Mouse (Mus musculus) heart, embryonic 14.5 days (tissue): Measurements from ENCODE around the gene Wsb1. TPM values are rescaled to one million over a fixed set of nuclear protein-coding genes. Genes with fewer than 3 reads are reported as not detected.
"Not testable (repeated sequence)": the region's sequence is repeated elsewhere in the genome, so short reads cannot be mapped to it uniquely, and the experiment has no call there.

Experiments used
- ATAC-seq: fragments of 200-750 bp; cut with Nextera tagmentation; 2 replicates; pipeline ENCODE4 v1.8.0; 2017; ENCODE audit warnings: low read depth, moderate TSS enrichment; ENCODE audit not compliant: insufficient number of reproducible peaks, insufficient read depth, low FRiP score
- H3K27ac ChIP-seq, 2 experiments: fragments of 200-500 bp in 1 of 2; fragments of 300-500 bp in 1 of 2; sonication (generic) in 1 of 2; replicated peaks in 1 of 2; 2 replicates each; pipeline ENCODE4 v1.5.1; 2012 to 2014; ENCODE audit warnings: low read depth in 2 of 2, low read length in 2 of 2, control low read depth in 1 of 2, mild to moderate bottlenecking in 1 of 2, mixed read lengths in 1 of 2; ENCODE audit not compliant: control insufficient read depth in 1 of 2, insufficient read depth in 1 of 2
- H3K27me3 ChIP-seq: fragments of 300-500 bp; sonication (generic); 2 replicates; pipeline ENCODE4 v1.6.1; 2014; ENCODE audit warnings: mild to moderate bottlenecking, low read length, control low read depth; ENCODE audit not compliant: control insufficient read depth, insufficient read depth
- H3K36me3 ChIP-seq: fragments of 300-500 bp; sonication (generic); 2 replicates; pipeline ENCODE4 v1.6.1; 2014; ENCODE audit warnings: mild to moderate bottlenecking, control low read depth, low read length, mixed read lengths; ENCODE audit not compliant: control insufficient read depth, insufficient read depth
- H3K4me1 ChIP-seq, 2 experiments: fragments of 200-500 bp in 1 of 2; fragments of 300-500 bp in 1 of 2; sonication (generic) in 1 of 2; 2 replicates each; pipeline ENCODE4 v1.6.1; 2012 to 2014; ENCODE audit warnings: low read length in 2 of 2, control low read depth in 1 of 2, mixed read lengths in 1 of 2; ENCODE audit not compliant: control insufficient read depth in 2 of 2, insufficient read depth in 2 of 2
- H3K4me2 ChIP-seq: fragments of 300-500 bp; sonication (generic); 2 replicates; pipeline ENCODE4 v1.6.1; 2014; ENCODE audit warnings: mild to moderate bottlenecking, low read length
- H3K4me3 ChIP-seq, 2 experiments: fragments of 200-500 bp in 1 of 2; fragments of 300-500 bp in 1 of 2; sonication (generic) in 1 of 2; 2 replicates each; pipeline ENCODE4 v1.5.1; 2012 to 2014; ENCODE audit warnings: low read length in 2 of 2, mild to moderate bottlenecking in 2 of 2, control low read depth in 1 of 2, low read depth in 1 of 2, moderate library complexity in 1 of 2; ENCODE audit not compliant: control insufficient read depth in 1 of 2, insufficient read depth in 1 of 2
- H3K9ac ChIP-seq: fragments of 300-500 bp; sonication (generic); 2 replicates; pipeline ENCODE4 v1.6.1; 2014; ENCODE audit warnings: mild to moderate bottlenecking, low read length
- H3K9me3 ChIP-seq: fragments of 300-500 bp; sonication (generic); 2 replicates; pipeline ENCODE4 v1.6.1; 2016; ENCODE audit warnings: low read length, control low read depth; ENCODE audit not compliant: control insufficient read depth
- WGBS: fragments of 180-500 bp; shearing (Covaris S2); extraction: QIAGEN DNeasy Blood & Tissue Kit; methylation state at CpG from one replicate; pipeline ENCODE4 v1.1.7; 2014; 5-methylcytosine and 5-hydroxymethylcytosine counted together
- polyA plus RNA-seq: library from polyadenylated mRNA; unstranded; fragments of >200 nt; fragmentation: Nextera tagmentation; extraction: Ambion mirVana; gene quantifications from 2 replicates; pipeline ENCODE4 v1.2.1, GENCODE M21; 2014

Gene Wsb1
- polyA plus RNA-seq, 1 experiment from 2014 or later = 169 TPM

DNA sequence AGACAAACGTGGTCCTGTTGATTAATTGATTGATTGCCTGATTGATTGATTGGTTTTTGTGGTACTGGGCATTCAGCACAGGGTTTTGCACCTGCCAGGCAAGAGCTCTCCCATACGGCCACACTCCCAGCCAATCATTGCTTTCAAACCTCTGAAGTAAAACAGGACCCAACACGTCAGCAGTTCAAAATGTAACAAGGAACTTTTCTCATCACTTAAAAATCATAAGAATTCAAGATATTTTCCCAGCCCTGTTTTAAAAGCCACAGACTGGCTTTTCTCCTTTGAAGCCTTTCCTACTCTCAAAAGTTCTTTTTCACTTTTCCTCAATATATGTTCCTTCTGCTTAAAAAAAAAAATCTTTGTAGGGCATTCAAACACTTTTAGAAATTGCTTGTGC lies 9.9 kb upstream of the Wsb1 start:
- Histone ChIP-seq H3K9ac (no peak overlapping the region), H3K4me3 (no peak overlapping the region), H3K27me3 (no peaks in the 10 kb centered on the region), H3K36me3 (no peaks in the 10 kb centered on the region), H3K4me1 (peaks cover 2 to 7% of the 10 kb centered on the region in 2 experiments; a peak in 2 of 4 replicates), H3K4me2 (no peak overlapping the region), H3K27ac (peak overlapping the region in 1 of 2 experiments; percentile 49; a peak in 1 of 4 replicates), H3K9me3 (no peaks in the 10 kb centered on the region)
- no peak for ATAC-seq
- 19% methylated on average over 3 of the region's 3 CpGs for WGBS

DNA sequence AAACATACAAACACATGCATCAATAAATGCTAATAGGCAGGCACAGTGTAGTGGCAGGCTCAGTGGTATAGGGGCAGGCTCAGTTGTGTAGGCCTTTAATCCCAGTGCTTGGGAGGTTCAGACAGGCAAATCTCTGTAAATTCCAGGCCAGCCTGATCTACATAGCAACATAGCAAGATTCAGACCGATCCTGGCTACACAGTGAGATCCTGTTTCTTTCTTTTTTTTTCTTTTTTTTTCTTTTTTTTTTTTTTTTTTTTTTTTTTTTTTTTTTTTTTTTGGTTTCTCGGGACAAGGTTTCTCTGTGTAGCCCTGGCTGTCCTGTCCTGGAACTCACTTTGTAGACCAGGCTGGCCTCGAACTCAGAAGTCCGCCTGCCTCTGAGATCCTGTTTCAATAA lies 5.7 kb upstream of the Wsb1 start:
- WGBS = 85% methylated on average over 4 of the region's 4 CpGs
- H3K36me3 ChIP-seq, ATAC-seq: not testable (repeated sequence)

GRCm38 (mm10) chr11:79258738-79259137 lies 4.3 kb upstream of the Wsb1 start:
- Histone ChIP-seq H3K9me3 (no peaks in the 10 kb centered on the region), H3K4me2 (no peak overlapping the region), H3K36me3 (no peaks in the 10 kb centered on the region), H3K4me1 (peaks cover 0 to 3% of the 10 kb centered on the region in 2 experiments; a peak in 3 of 4 replicates), H3K27ac (no peak overlapping the region), H3K27me3 (no peaks in the 10 kb centered on the region), H3K9ac (no peak overlapping the region), H3K4me3 (no peak overlapping the region)
- WGBS = 58% methylated on average over 6 of the region's 6 CpGs
- no peak for ATAC-seq

More for the DNA sequence above, 5.7 kb upstream of the Wsb1 start:
- H3K9me3 ChIP-seq, H3K27ac ChIP-seq, H3K4me2 ChIP-seq, H3K4me1 ChIP-seq, H3K27me3 ChIP-seq, H3K9ac ChIP-seq, H3K4me3 ChIP-seq: not testable (repeated sequence)

GRCm38 (mm10) chr11:79253542-79254390 lies 705 bp downstream of the Wsb1 start:
- Histone ChIP-seq H3K27me3 (no peaks in the 10 kb centered on the region), H3K4me2 (peak overlapping the region; percentile 91), H3K27ac (peak overlapping the region; percentile 90 to 97), H3K9me3 (no peaks in the 10 kb centered on the region), H3K36me3 (peaks cover 31% of the 10 kb centered on the region), H3K9ac (peak overlapping the region; percentile 97), H3K4me3 (peak overlapping the region; percentile 82 to 88), H3K4me1 (peaks cover 0 to 18% of the 10 kb centered on the region in 2 experiments)
- ATAC-seq = peak; percentile 36
- WGBS = under 1% methylated on average over 49 of the region's 49 CpGs

GRCm38 (mm10) chr11:79252881-79253541 lies 1.5 kb downstream of the Wsb1 start:
- Histone ChIP-seq H3K27ac (peak overlapping the region; percentile 90 to 97), H3K4me3 (peak overlapping the region; percentile 82 to 88), H3K9me3 (no peaks in the 10 kb centered on the region), H3K36me3 (peaks cover 38% of the 10 kb centered on the region), H3K4me2 (peak overlapping the region; percentile 91), H3K4me1 (peaks cover 0 to 18% of the 10 kb centered on the region in 2 experiments), H3K27me3 (no peaks in the 10 kb centered on the region), H3K9ac (peak overlapping the region; percentile 97)
- no peak for ATAC-seq
- WGBS = 8% methylated on average over 6 of the region's 6 CpGs

- Histone ChIP-seq H3K4me2 (no peak overlapping the region), H3K27me3 (no peaks in the 10 kb centered on the region), H3K9me3 (no peaks in the 10 kb centered on the region), H3K36me3 (peaks cover 67% of the 10 kb centered on the region), H3K9ac (no peak overlapping the region), H3K4me3 (no peak overlapping the region), H3K4me1 (peaks cover 9 to 11% of the 10 kb centered on the region in 2 experiments), H3K27ac (peak overlapping the region; percentile 18 to 19; a peak in 3 of 4 replicates)
- WGBS = 90% methylated on average over 7 of the region's 7 CpGs
- ATAC-seq = no peak
These were observed 15.4 kb downstream of the Wsb1 start for GRCm38 (mm10) chr11:79239024-79239423.

GRCm38 (mm10) chr11:79238398-79238752 lies 16.1 kb downstream of the Wsb1 start:
- 0 out of 2 replicates have a peak, but pooled peaks have one; percentile 66 for ATAC-seq
- peak overlapping the region; percentile 3; the same call in 1 of the 2 replicates for H3K4me2 ChIP-seq

More at GRCm38 (mm10) chr11:79238398-79238752, 16.1 kb downstream of the Wsb1 start:
- 10% methylated on average over 1 of the region's 1 CpGs for WGBS
- Histone ChIP-seq H3K9ac (no peak overlapping the region), H3K4me3 (no peak overlapping the region), H3K36me3 (peaks cover 62% of the 10 kb centered on the region), H3K27ac (peak overlapping the region; percentile 87 to 88), H3K4me1 (peaks cover 9 to 11% of the 10 kb centered on the region in 2 experiments), H3K9me3 (no peaks in the 10 kb centered on the region), H3K27me3 (no peaks in the 10 kb centered on the region)
